Mouse (Mus musculus) intestine, postnatal 0 days (tissue): Measurements from ENCODE around the gene Zfp763. TPM values are rescaled to one million over a fixed set of nuclear protein-coding genes. Genes with fewer than 3 reads are reported as not detected.
A peak's percentile ranks its signal among the peaks of the same experiment; 100 is the strongest.

Experiments
- ATAC-seq: fragments of 200-750 bp; cut with Nextera tagmentation; 2 replicates; pipeline ENCODE4 v1.8.0; 2017; ENCODE audit warnings: mild to moderate bottlenecking, moderate TSS enrichment, moderate library complexity
- H3K27ac ChIP-seq: fragments of 300-500 bp; sonication (generic); 2 replicates; pipeline ENCODE4 v1.5.1; 2014; ENCODE audit warnings: mild to moderate bottlenecking, low read depth, low read length, moderate library complexity
- H3K27me3 ChIP-seq: fragments of 300-500 bp; sonication (generic); replicated peaks from 2 replicates; pipeline ENCODE4 v1.6.1; 2014; ENCODE audit warnings: low read length, mixed read lengths; ENCODE audit not compliant: control insufficient read depth, insufficient read depth
- H3K36me3 ChIP-seq: fragments of 300-500 bp; sonication (generic); 2 replicates; pipeline ENCODE4 v1.6.1; 2014; ENCODE audit warnings: mild to moderate bottlenecking, moderate library complexity; ENCODE audit not compliant: control insufficient read depth, insufficient read depth
- H3K4me1 ChIP-seq: fragments of 300-500 bp; sonication (generic); replicated peaks from 2 replicates; pipeline ENCODE4 v1.6.1; 2014; ENCODE audit warnings: antibody characterized with exemption, low read length, mixed read lengths; ENCODE audit not compliant: control insufficient read depth, insufficient read depth
- H3K4me2 ChIP-seq: fragments of 300-500 bp; sonication (generic); replicated peaks from 2 replicates; pipeline ENCODE4 v1.6.1; 2014; ENCODE audit warnings: low read depth, mild to moderate bottlenecking, moderate library complexity
- H3K4me3 ChIP-seq: fragments of 300-500 bp; sonication (generic); 2 replicates; pipeline ENCODE4 v1.5.1; 2014; ENCODE audit warnings: low read depth, low read length
- H3K9ac ChIP-seq: fragments of 300-500 bp; sonication (generic); 2 replicates; pipeline ENCODE4 v1.6.1; 2014; ENCODE audit warnings: mild to moderate bottlenecking, low read depth, low read length
- H3K9me3 ChIP-seq: fragments of 300-500 bp; sonication (generic); 2 replicates; pipeline ENCODE4 v1.6.1; 2016; ENCODE audit warnings: mixed run types; ENCODE audit not compliant: control insufficient read depth
- CTCF ChIP-seq: sonication (generic); IDR thresholded peaks from 2 replicates; pipeline ENCODE4 v1.5.1; 2016; ENCODE audit warnings: low read depth, mild to moderate bottlenecking, control low read depth, antibody characterized with exemption, moderate library complexity
- WGBS: fragments of 180-500 bp; shearing (Covaris S2); extraction: QIAGEN DNeasy Blood & Tissue Kit; methylation state at CpG from one replicate; pipeline ENCODE4 v1.1.7; 2014; 5-methylcytosine and 5-hydroxymethylcytosine counted together
- polyA plus RNA-seq: library from polyadenylated mRNA; unstranded; fragments of >200 nt; fragmentation: Nextera tagmentation; extraction: Ambion mirVana; gene quantifications from 2 replicates; pipeline ENCODE4 v1.2.1, GENCODE M21; 2015

The Zfp763 gene
- polyA plus RNA-seq, 1 experiment from 2014 or later, result 4.1 TPM

GRCm38 (mm10) chr17:33008337-33008736 is 24.9 kb downstream of the Zfp763 start:
- H3K27ac ChIP-seq, result no peak overlapping the region
- no peak overlapping the region for H3K4me2 ChIP-seq
- ATAC-seq, result no peak
- peak; percentile 45 for TF ChIP-seq CTCF
- no peaks in the 10 kb centered on the region for H3K4me1 ChIP-seq
- no peaks in the 10 kb centered on the region for H3K9me3 ChIP-seq
- peaks cover 17% of the 10 kb centered on the region for H3K36me3 ChIP-seq
- H3K27me3 ChIP-seq, result no peaks in the 10 kb centered on the region
- no peak overlapping the region for H3K4me3 ChIP-seq
- H3K9ac ChIP-seq, result no peak overlapping the region
- 45% methylated on average over 9 of the region's 9 CpGs for WGBS

GRCm38 (mm10) chr17:32998492-32998891 is 34.7 kb downstream of the Zfp763 start:
- Histone ChIP-seq H3K9ac (no peak overlapping the region), H3K27ac (no peak overlapping the region), H3K9me3 (no peaks in the 10 kb centered on the region), H3K4me2 (no peak overlapping the region), H3K36me3 (peaks cover 19% of the 10 kb centered on the region), H3K4me1 (no peaks in the 10 kb centered on the region; the same call in 1 of the 2 replicates), H3K4me3 (no peak overlapping the region), H3K27me3 (no peaks in the 10 kb centered on the region)
- no peak for ATAC-seq
- no peak for TF ChIP-seq CTCF
- 90% methylated on average over 2 of the region's 2 CpGs for WGBS

- no peaks in the 10 kb centered on the region for H3K27me3 ChIP-seq
- peaks cover 2% of the 10 kb centered on the region; the same call in 1 of the 2 replicates for H3K4me1 ChIP-seq
- peak within 1 kb of the TSS; percentile 72 for H3K9ac ChIP-seq
- H3K36me3 ChIP-seq, result no peaks in the 10 kb centered on the region
- 1% methylated on average over 21 of the region's 21 CpGs for WGBS
- H3K27ac ChIP-seq, result peak within 1 kb of the TSS; percentile 73
- ATAC-seq, result peak; percentile 91
- peak within 1 kb of the TSS; percentile 70 for H3K4me2 ChIP-seq
- H3K4me3 ChIP-seq, result peak within 1 kb of the TSS; percentile 92
- no peaks in the 10 kb centered on the region for H3K9me3 ChIP-seq
- TF ChIP-seq CTCF, result peak; percentile 35
Observed at GRCm38 (mm10) chr17:32992699-32993474, 40.3 kb downstream of the Zfp763 start, which contains the start of gene Zfp952. TSS of gene Zfp952 (plus strand) at chr17:32993129.

GRCm38 (mm10) chr17:32991965-32992698 is 41.1 kb downstream of the Zfp763 start:
- peaks cover 2% of the 10 kb centered on the region; the same call in 1 of the 2 replicates for H3K4me1 ChIP-seq
- peak overlapping the region; percentile 92 for H3K4me3 ChIP-seq
- peak; percentile 60 for TF ChIP-seq CTCF
- ATAC-seq, result no peak
- no peak overlapping the region for H3K27ac ChIP-seq
- H3K4me2 ChIP-seq, result peak overlapping the region; percentile 70
- no peaks in the 10 kb centered on the region for H3K36me3 ChIP-seq
- 0 out of 2 replicates have a peak overlapping the region, but pooled peaks have one; percentile 72 for H3K9ac ChIP-seq
- H3K27me3 ChIP-seq, result no peaks in the 10 kb centered on the region
- 62% methylated on average over 12 of the region's 12 CpGs for WGBS
- H3K9me3 ChIP-seq, result no peaks in the 10 kb centered on the region

- H3K4me2 ChIP-seq, result no peak overlapping the region
- no peaks in the 10 kb centered on the region for H3K27me3 ChIP-seq
- no peak overlapping the region for H3K27ac ChIP-seq
- no peaks in the 10 kb centered on the region for H3K36me3 ChIP-seq
- no peak overlapping the region for H3K4me3 ChIP-seq
- H3K9me3 ChIP-seq, result no peaks in the 10 kb centered on the region
- ATAC-seq, result no peak
- WGBS, result 70% methylated on average over 4 of the region's 4 CpGs
- H3K9ac ChIP-seq, result no peak overlapping the region
- TF ChIP-seq CTCF, result no peak
- no peaks in the 10 kb centered on the region for H3K4me1 ChIP-seq
Observed at GRCm38 (mm10) chr17:32986301-32986700, 46.9 kb downstream of the Zfp763 start.

GRCm38 (mm10) chr17:32981361-32981760 is 51.8 kb downstream of the Zfp763 start:
- Histone ChIP-seq H3K9me3 (no peaks in the 10 kb centered on the region), H3K27me3 (no peaks in the 10 kb centered on the region), H3K36me3 (peaks cover 28% of the 10 kb centered on the region), H3K4me2 (no peak overlapping the region), H3K9ac (no peak overlapping the region), H3K4me1 (no peaks in the 10 kb centered on the region), H3K4me3 (no peak overlapping the region), H3K27ac (no peak overlapping the region)
- 80% methylated on average over 4 of the region's 4 CpGs for WGBS
- ATAC-seq, result no peak
- TF ChIP-seq CTCF, result no peak

Other genes starting within 250 kb of the Zfp763 start
- gene Zfp871, start 245.1 kb downstream of the Zfp763 start, polyA plus RNA-seq, result 13.9 and 16.7 TPM in 2 replicates
- gene Zfp811, start 223.5 kb downstream of the Zfp763 start, polyA plus RNA-seq, result 0.86 and 1.5 TPM in 2 replicates
- 4.3 and 4.5 TPM in 2 replicates for gene Zfp799, start 203.1 kb downstream of the Zfp763 start, polyA plus RNA-seq
- gene Zfp870, start 141.8 kb downstream of the Zfp763 start, polyA plus RNA-seq, result 2.9 and 3.0 TPM in 2 replicates
- gene Cyp4f14, start 116.1 kb downstream of the Zfp763 start, polyA plus RNA-seq, result 1.7 and 1.9 TPM in 2 replicates
- gene Cyp4f13, start 86.0 kb downstream of the Zfp763 start, polyA plus RNA-seq, result 61.8 and 62.9 TPM in 2 replicates
- 4.9 and 5.3 TPM in 2 replicates for gene Zfp472, start 67.6 kb downstream of the Zfp763 start, polyA plus RNA-seq
- 4.7 and 4.9 TPM in 2 replicates for gene Zfp952, start 40.3 kb downstream of the Zfp763 start, polyA plus RNA-seq
- not detected in 2 replicates for gene 4921501E09Rik, start 34.7 kb upstream of the Zfp763 start, polyA plus RNA-seq
- gene Zfp563, start 55.9 kb upstream of the Zfp763 start, polyA plus RNA-seq, result 3.3 TPM in 2 replicates
- not detected in 2 replicates for gene Morc2b, start 106.3 kb upstream of the Zfp763 start, polyA plus RNA-seq
- gene Olfr55, start 135.0 kb upstream of the Zfp763 start, polyA plus RNA-seq, result not detected in 2 replicates
- gene Olfr239, start 157.9 kb upstream of the Zfp763 start, polyA plus RNA-seq, result not detected in 2 replicates
- not detected in 2 replicates for gene Olfr1564, start 188.3 kb upstream of the Zfp763 start, polyA plus RNA-seq
- 4.8 and 4.9 TPM in 2 replicates for gene Zfp955a, start 221.7 kb upstream of the Zfp763 start, polyA plus RNA-seq
- 0.03 TPM in 1 of 2 replicates, not detected in the other for gene Olfr63, start 231.3 kb upstream of the Zfp763 start, polyA plus RNA-seq